Mouse (Mus musculus) macrophage (primary cell): Measurements from ENCODE around the gene Lrfn1. TPM values are rescaled to one million over a fixed set of nuclear protein-coding genes. Genes with fewer than 3 reads are reported as not detected.
"Not testable (repeated sequence)": the region's sequence is repeated elsewhere in the genome, so short reads cannot be mapped to it uniquely, and the experiment has no call there.

Experiments
- H3K27ac ChIP-seq: fragments of 350-480 bp; formaldehyde crosslinking; 2 replicates; pipeline ENCODE4 v1.9.0; 2021
- H3K36me3 ChIP-seq: fragments of 350-480 bp; formaldehyde crosslinking; 2 replicates; pipeline ENCODE4 v1.9.0; 2021; ENCODE audit errors: inconsistent target
- H3K4me3 ChIP-seq: fragments of 350-480 bp; formaldehyde crosslinking; 2 replicates; pipeline ENCODE4 v1.9.0; 2021; ENCODE audit errors: inconsistent target
- H3K79me2 ChIP-seq: fragments of 350-480 bp; formaldehyde crosslinking; 2 replicates; pipeline ENCODE4 v1.9.0; 2021; ENCODE audit errors: inconsistent target
- WGBS: methylation state at CpG from one replicate; pipeline ENCODE4 v1.1.7; 2026; ENCODE audit warnings: inconsistent platforms; ENCODE audit not compliant: missing documents; 5-methylcytosine and 5-hydroxymethylcytosine counted together
- polyA plus RNA-seq: library from polyadenylated mRNA; stranded (reverse); fragments of 250-400 nt; gene quantifications from 3 replicates; pipeline ENCODE4 v1.2.4, GENCODE M21; 2018; ENCODE audit warnings: inconsistent platforms

Gene Lrfn1
- polyA plus RNA-seq, 1 experiment from 2014 or later, result 0.24 TPM

DNA sequence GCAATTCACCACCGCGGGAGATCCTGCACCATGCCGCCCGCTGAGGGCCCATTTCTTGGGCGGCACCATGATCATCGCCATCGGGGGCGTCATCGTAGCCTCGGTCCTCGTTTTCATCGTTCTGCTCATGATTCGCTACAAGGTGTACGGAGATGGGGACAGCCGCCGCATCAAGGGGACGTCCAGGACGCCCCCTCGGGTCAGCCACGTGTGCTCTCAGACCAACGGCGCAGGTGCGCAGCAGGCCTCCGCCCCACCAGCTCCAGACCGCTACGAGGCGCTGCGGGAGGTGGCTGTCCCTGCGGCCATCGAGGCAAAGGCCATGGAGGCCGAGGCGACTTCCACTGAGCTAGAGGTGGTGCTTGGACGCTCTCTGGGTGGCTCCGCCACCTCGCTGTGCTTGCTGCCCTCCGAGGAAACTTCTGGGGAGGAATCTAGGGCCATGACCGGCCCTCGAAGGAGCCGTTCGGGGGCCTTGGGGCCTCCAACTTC lies 15.0 kb downstream of the Lrfn1 start:
- Histone ChIP-seq H3K4me3 (no peak overlapping the region), H3K36me3 (no peaks in the 10 kb centered on the region), H3K27ac (no peak overlapping the region), H3K79me2 (no peaks in the 10 kb centered on the region)
- WGBS, result 86% methylated on average over 32 of the region's 40 CpGs

DNA sequence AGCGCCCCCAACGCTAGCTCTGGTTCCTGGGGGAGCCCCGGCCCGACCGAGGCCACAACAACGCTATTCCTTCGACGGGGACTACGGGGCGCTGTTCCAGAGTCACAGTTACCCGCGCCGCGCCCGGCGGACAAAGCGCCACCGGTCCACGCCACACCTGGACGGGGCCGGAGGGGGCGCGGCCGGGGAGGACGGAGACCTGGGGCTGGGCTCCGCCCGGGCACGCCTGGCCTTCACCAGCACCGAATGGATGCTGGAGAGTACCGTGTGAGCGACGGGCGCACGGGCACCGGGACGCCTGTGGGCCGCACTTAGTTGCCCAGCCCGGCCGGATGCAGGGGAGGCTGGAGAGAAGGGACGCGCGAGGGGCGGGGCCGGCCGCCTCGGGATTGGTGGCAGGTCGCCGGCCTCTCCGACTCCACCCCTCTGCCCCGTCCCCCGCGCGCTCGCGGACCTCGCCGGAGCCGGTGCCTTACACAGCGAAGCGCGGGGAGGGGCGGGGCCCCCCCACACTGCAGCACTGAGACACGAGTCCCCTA lies 15.5 kb downstream of the Lrfn1 start:
- Histone ChIP-seq H3K27ac (no peak overlapping the region), H3K36me3 (no peaks in the 10 kb centered on the region), H3K4me3 (no peak overlapping the region), H3K79me2 (no peaks in the 10 kb centered on the region)
- 22% methylated on average over 41 of the region's 63 CpGs for WGBS

DNA sequence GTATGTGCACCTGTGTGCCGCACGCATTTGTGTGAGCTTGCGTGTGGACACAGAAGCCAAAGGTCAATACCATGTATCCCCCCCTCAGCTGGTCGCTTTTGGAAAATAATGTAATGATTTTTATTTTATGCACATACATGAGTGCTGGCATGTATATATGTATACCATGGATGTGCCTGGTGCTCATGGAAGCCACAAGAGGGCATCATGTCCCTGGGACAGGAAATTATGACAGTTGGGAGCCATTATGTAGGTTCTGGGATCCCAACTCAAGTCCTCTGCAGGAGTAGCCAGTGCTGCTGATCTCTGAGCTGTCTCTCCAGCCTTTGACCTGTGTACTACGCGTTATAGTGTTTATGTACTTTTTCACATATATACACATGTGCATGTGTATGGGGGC lies 24.4 kb downstream of the Lrfn1 start:
- 98% methylated on average over 6 of the region's 6 CpGs for WGBS

DNA sequence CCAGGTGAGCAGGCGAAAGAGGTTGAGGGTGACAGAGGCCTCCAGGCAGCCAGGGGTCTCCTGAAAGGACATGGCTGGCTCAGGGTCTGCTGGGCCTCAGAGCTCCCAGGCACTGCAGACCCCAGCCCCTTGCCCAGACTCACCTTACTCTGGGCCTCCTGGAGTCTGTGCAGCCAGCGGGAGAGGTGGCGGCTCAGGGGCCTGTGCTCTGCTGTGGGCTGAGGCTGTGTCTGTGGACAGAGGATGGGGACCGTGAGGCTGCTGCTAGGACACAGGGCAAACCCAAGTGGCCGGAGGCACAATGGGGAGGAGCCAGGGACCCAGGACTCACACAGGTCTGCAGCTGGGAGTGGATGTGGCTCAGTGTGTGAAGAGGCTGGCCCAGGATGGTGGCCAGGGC lies 25.6 kb downstream of the Lrfn1 start:
- Histone ChIP-seq H3K27ac (no peak overlapping the region), H3K36me3 (no peaks in the 10 kb centered on the region), H3K4me3 (no peak overlapping the region), H3K79me2 (no peaks in the 10 kb centered on the region)
- 94% methylated on average over 5 of the region's 5 CpGs for WGBS

More for the DNA sequence above, 24.4 kb downstream of the Lrfn1 start:
- H3K36me3 ChIP-seq, result no peaks in the 10 kb centered on the region
- H3K27ac ChIP-seq, result no peak overlapping the region
- no peak overlapping the region for H3K4me3 ChIP-seq
- no peaks in the 10 kb centered on the region for H3K79me2 ChIP-seq

DNA sequence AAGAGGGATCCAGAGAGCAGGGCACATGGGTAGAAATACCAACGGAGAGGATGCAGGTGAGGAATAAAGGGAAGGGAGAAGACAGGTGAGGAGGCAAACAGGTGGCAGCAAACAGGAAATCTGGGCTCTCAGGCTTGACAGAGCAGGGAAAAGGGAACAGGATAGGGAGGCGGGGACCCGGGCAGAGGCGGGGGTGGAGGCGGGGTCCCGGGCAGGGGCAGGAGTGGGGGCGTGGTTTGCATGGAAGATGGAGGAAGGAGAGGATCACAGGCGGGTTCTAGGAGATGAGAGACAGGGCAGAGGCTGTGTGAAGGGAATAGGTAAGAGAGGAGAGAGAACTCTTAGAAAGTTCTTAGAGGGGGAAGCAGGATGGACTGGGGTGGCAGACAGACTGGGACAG lies 27.1 kb downstream of the Lrfn1 start:
- Histone ChIP-seq H3K27ac (no peak overlapping the region), H3K36me3 (no peaks in the 10 kb centered on the region), H3K4me3 (no peak overlapping the region), H3K79me2 (no peaks in the 10 kb centered on the region)
- 8% methylated on average over 6 of the region's 8 CpGs for WGBS

DNA sequence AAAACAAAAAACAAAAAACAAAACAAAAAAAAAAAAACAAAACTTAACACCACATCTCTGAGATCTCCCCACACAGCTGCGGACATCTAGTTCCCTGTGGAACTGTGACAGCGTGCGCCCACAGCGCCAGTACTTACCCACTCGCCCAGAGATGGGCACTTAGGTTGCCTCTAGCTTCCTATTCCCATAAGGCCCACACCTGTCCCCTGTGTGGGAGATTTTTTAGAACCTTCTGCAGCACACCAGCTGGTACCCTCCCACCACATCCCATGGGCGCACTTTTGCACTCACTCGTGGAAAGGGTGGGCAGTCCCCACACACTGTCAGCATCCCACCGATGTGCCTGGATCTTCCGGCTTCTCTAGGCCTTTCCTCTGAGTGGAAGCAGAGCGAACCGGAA lies 31.1 kb downstream of the Lrfn1 start:
- Histone ChIP-seq H3K36me3 (no peaks in the 10 kb centered on the region), H3K79me2 (no peaks in the 10 kb centered on the region), H3K27ac (no peak overlapping the region), H3K4me3 (no peak overlapping the region)
- 91% methylated on average over 11 of the region's 11 CpGs for WGBS

DNA sequence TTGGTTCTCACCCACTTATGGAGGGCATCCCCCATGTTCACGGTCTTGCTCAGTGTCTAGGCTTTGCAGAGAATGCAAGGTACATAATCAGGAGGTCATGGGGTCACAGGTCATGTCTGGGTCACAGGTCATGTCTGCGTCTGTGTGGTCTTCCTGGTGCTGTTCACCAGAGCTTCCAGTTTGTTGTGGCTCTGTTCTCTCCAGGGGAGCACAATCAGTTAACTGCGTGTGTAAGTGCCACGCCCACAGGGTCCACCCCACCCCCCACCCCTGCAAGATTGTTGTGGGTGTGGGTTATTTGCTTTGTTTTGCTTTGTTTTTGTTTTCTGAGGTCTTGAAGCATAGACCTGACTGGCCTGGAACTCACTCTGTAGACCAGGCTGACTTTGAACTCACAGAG lies 32.4 kb downstream of the Lrfn1 start:
- WGBS, result 87% methylated on average over 4 of the region's 4 CpGs
- H3K27ac ChIP-seq, result no peak overlapping the region
- H3K79me2 ChIP-seq, result no peaks in the 10 kb centered on the region
- no peaks in the 10 kb centered on the region for H3K36me3 ChIP-seq
- no peak overlapping the region for H3K4me3 ChIP-seq

DNA sequence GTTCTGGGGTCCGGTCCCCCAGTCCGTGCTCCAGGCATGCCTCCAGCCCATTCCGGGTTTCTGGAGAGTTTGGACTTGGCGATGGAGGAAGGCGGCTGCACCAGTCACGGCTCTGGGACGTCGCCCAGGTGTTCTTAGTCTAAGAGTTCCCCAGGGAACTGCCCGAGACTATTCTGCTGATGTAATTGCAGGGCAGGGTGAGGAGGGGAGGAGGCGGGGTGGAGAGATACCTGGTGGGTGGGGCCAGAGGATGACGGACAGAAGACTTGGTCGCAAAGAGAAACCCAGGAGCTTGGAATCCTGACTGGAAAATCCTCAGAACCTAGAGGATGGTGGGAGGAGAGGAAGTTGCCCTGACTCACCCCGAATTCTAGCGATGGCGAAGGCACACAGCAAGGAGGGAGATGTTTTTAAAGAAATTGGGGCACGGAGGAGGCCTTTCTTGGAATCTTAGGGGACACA lies 36.3 kb downstream of the Lrfn1 start:
- no peaks in the 10 kb centered on the region for H3K79me2 ChIP-seq
- WGBS, result 10% methylated on average over 16 of the region's 16 CpGs
- no peaks in the 10 kb centered on the region for H3K36me3 ChIP-seq
- no peak overlapping the region for H3K4me3 ChIP-seq
- no peak overlapping the region for H3K27ac ChIP-seq

DNA sequence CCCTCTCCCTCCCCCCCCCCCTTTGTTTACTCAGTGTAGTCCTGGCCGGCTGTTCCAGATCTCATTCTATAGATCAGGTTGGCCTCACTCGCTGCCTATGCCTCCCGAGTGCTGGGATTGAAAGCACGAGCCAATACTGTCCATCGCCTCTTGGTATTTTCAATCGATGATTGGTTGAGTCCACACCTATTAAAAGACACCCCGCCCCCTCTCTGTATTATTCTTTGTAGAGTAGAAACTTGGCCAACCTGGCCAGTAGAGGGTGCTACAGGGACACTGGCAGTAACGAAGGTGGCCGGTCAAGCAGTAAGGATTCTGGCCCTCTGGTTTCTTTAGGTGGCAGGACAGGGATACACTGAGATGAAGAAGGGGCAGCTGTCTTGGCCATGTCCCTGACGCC lies 38.6 kb downstream of the Lrfn1 start:
- Histone ChIP-seq H3K27ac (no peak overlapping the region), H3K79me2 (no peaks in the 10 kb centered on the region), H3K4me3 (no peak overlapping the region), H3K36me3 (no peaks in the 10 kb centered on the region)
- WGBS, result 10% methylated on average over 10 of the region's 10 CpGs

DNA sequence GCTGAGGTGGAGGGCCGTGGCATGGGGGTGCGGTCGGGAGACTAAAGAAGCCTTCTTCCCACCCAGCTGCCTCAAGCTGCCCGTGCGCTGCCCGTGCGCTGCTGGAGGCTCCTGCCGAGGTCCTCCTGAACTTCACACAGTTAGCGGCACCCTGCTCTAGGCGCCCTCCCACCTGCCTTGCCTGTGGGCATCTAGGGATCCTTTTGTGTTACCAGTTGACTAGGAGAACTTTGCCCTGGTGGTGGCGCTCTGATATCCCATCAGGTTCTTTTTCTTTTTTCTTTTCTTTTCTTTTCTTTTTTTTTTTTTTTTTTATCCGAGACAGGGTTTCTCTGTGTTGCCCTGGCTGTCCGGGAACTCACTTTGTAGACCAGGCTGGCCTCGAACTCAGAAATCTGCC lies 39.1 kb downstream of the Lrfn1 start:
- Histone ChIP-seq H3K79me2 (no peaks in the 10 kb centered on the region), H3K36me3 (no peaks in the 10 kb centered on the region), H3K27ac (no peak overlapping the region), H3K4me3 (no peak overlapping the region)
- 55% methylated on average over 14 of the region's 14 CpGs for WGBS

DNA sequence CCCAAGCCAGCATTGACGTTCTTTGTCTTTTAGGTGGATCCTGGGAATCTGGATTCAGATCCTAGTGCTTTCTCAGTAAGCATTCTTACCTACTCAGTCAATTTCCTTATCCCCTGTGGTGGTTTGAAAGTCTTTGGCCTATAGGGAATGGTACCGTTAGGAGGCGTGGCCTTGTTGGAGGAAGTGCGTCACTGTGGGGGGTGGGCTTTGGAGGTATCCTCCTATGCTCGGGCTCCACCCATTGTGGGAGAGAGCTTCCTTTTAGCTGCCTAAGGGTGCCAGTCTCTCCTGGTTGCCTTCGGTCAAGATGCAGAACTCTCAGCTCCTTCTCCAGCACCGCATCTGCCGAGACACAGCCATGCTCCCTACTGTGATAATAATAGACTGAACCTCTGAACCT lies 40.5 kb downstream of the Lrfn1 start:
- H3K36me3 ChIP-seq, result no peaks in the 10 kb centered on the region

DNA sequence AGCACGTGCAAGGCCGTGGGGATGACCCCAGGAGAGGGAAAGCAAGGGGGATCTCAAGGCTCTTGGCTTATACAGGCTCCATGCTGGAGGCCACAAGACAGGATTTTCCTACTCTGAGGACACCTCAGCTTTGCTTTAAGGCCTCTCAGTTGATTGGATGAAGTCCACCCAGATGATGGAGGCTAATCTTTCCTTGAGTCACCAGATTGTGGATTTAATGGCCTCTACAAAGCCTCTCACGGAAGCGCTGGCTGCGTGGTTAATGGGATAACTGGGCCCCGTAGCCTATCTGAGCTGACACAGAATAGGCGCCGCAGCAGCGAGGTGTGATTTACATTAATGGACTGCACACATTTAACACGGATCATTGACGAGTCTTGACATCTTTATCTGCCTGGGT lies 43.6 kb downstream of the Lrfn1 start:
- H3K36me3 ChIP-seq, result no peaks in the 10 kb centered on the region
- H3K4me3 ChIP-seq, result no peak overlapping the region
- H3K27ac ChIP-seq, result no peak overlapping the region
- WGBS, result 97% methylated on average over 11 of the region's 11 CpGs
- H3K79me2 ChIP-seq, result no peaks in the 10 kb centered on the region

More for the DNA sequence above, 40.5 kb downstream of the Lrfn1 start:
- Histone ChIP-seq H3K79me2 (no peaks in the 10 kb centered on the region), H3K27ac (no peak overlapping the region), H3K4me3 (no peak overlapping the region)
- 88% methylated on average over 8 of the region's 8 CpGs for WGBS

DNA sequence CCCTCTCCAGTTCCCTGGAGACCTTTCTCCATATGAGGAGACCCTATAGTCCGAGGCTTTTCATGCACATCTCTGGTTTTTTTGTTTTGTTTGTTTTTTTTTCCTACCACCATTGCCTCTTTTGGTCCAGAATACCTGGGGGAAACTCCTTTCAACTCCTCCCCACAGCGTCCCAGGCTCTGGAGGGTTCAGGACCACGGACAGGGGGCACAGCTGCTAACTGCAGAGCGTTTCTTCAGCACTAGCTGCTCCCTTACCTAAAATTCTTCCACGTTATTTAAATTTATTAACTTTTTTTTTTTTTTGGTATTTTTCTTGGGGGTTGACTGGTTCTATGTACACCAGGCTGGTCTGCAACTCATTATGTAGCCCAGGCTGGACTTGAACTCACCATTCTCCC lies 53.8 kb downstream of the Lrfn1 start:
- no peaks in the 10 kb centered on the region for H3K36me3 ChIP-seq
- H3K79me2 ChIP-seq, result no peaks in the 10 kb centered on the region
- no peak overlapping the region for H3K4me3 ChIP-seq
- H3K27ac ChIP-seq, result no peak overlapping the region
- 8% methylated on average over 5 of the region's 5 CpGs for WGBS

DNA sequence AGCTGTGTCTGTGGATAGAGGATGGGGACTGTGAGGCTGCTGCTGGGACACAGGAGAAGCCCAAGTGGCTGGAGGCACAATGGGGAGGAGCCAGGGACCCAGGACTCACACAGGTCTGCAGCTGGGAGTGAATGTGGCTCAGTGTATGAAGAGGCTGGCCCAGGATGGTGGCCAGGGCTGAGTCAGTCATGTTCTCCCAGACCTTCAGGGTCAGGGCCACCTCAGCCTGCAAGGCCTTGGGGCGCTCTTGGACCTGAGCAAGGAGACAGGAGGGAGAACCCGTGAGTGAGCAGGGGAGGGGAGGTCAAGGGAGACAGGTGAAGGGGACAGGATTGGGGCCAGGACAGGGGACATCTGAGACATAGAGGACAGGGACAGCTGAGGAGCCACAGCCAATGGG lies 57.3 kb downstream of the Lrfn1 start:
- H3K79me2 ChIP-seq, H3K36me3 ChIP-seq, H3K4me3 ChIP-seq, H3K27ac ChIP-seq: not testable (repeated sequence)
- no CpG with 5 or more reads among the region's 2 CpGs for WGBS

DNA sequence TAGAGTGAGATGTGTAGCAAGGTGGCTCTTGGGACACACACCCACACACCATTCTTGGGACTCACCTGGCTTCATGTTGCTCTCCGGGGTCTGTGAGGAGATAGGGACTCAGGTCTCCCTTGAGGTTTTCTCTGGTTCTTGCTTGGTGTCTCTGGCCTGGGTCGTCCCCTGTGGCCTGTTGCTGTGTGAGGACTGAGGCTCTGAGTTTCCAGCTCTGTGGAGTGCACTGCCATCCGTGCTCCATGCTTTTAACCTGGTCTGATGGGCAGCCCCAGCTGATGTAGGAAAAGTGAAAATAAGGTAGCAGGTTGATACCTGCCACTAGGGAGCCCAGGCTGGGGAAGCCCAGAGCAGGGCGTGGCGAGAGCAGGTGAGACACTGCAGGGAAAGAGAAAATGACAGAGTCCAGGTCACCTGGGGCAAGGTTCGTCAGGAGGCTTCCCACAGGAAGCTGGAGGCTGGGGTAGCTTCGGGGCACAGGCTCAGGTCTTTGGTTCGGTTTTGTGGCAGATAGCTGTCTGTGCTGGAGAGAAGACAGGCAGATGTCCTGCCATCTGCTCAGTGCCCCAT lies 58.7 kb downstream of the Lrfn1 start, which contains the start of gene Ifnl2:
Gene Ifnl2 (minus strand): TSS at position 51 of the 570 bp plus-strand sequence.
- H3K79me2 ChIP-seq, H3K27ac ChIP-seq, H3K4me3 ChIP-seq, H3K36me3 ChIP-seq: not testable (repeated sequence)
- WGBS, result 71% methylated on average over 7 of the region's 8 CpGs

DNA sequence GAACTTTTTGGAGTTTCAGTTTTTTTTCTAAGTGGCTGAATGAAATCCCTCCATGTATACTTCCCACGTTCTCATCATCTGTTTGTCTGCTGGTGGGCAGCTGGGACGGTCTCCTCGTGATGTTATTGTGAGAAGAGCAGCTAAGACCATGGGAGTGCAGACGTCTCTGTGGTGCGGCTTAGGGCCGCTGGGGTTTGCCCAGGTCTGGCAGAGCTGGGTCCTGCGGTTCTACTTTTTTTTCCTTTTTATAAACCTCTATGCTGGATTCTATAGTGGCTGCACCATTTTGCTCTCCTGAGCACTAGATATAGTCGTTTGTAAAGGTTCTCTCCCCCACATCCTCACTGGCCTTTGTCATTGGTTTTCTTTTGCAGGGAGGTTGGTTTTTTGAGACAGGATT lies 59.7 kb downstream of the Lrfn1 start:
- Histone ChIP-seq H3K79me2 (no peaks in the 10 kb centered on the region), H3K36me3 (no peaks in the 10 kb centered on the region), H3K27ac (no peak overlapping the region), H3K4me3 (no peak overlapping the region)
- 70% methylated on average over 8 of the region's 8 CpGs for WGBS
